Mouse (Mus musculus) layer of hippocampus, adult 11-12 months (tissue): ENCODE measurements around the gene Col28a1.

Source experiments
- DNase-seq: peaks from one replicate; pipeline ENCODE4 v3.0.0; 2022; ENCODE audit warnings: low spot score

Gene Col28a1

DNA sequence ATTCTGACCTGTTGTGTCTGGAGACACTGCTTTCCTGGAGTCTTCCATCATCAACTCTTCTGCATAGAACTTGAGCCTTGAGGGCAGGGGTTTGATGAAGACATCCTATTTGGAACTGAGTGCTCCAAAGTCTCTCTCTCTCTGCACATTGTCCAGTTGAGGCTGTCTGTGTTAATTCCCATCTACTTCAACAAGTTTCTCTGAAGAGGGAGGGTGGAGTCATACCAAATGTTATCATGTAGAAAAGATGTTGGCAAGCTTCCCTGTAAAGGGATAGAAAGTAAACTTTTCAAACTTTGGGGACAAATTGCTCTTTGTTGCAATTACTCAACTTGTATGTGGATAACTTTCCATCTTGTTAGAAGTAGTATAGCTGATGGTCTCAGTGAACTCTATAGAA is at the start of gene Col28a1:
TSS of gene Col28a1 (minus strand) at position 101 of the 400 bp plus-strand sequence.
- no peak for DNase-seq

GRCm38 (mm10) chr6:8228596-8228995 is 36.2 kb upstream of the Col28a1 start:
- no peak for DNase-seq

- DNase-seq = no peak
Observed at GRCm38 (mm10) chr6:8227035-8227434, 34.6 kb upstream of the Col28a1 start.

DNA sequence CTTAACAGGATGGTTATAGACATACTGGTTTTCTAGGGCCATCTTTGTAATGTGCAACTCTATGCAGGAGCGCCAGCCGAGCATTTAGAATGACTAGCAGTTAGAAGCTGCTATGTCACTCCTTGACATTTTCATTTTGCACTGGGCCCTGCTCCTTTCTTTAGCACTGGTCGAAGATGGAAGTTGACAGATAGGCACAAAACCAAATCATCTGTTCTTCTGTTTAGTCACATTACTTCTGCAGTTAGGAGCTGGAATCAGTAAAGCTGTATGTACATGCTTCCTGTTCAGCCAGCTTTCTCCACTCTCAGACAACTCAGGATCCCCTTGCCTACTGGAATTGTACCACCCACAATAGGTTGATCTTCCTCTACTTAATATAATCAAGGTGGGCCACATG is 18.2 kb upstream of the Col28a1 start:
- DNase-seq = no peak

DNA sequence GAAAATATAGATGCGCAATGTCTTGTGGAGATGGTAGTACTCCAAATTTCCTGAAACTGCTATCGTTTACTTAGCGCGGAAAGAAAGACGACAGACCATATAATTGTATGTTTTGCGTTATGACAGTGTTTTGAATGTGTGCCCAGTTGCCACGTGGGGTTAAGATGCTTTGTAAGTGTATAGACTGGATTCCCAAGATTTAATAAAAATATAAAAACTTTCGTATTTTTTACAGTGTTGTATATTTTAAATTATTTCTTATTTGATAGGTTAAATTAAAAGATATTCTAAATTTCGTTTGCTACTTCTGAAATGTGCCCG is 17.4 kb upstream of the Col28a1 start:
- no peak for DNase-seq

- DNase-seq = peak; percentile 82
Observed at GRCm38 (mm10) chr6:8209047-8209865, 16.8 kb upstream of the Col28a1 start, which contains the start of gene Mios. TSS of gene Mios (plus strand) at chr6:8209222.

GRCm38 (mm10) chr6:8189917-8190316 is 2.5 kb downstream of the Col28a1 start:
- no peak for DNase-seq

DNA sequence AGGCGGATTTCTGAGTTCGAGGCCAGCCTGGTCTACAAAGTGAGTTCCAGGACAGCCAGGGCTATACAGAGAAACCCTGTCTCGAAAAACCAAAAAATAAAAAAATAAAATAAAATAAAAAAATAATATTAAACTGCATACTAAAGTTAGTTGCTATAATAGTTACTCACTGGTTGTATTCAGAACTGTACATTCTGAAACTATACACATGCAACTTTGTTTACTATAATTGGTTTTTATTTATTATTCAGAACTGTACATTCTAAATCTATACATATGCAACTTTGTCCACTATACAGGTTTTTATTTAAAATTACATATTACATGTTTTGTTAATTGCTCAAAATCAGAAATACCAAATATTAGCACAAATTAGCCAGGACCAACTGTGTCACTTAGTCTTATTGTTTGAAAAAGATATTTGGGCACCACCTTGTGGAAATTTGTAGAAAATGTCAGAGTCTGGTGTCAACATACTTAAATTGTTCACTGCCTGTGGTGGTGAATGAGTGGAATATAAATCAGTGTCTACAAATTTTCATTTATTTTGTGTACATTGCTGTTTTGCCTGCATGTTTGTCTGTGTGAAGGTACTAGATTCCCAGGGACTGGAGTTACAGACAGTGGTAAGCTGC is 3.7 kb downstream of the Col28a1 start:
- peak; percentile 20 for DNase-seq

- peak; percentile 22 for DNase-seq
Observed at GRCm38 (mm10) chr6:8178397-8178941, 13.9 kb downstream of the Col28a1 start.

DNA sequence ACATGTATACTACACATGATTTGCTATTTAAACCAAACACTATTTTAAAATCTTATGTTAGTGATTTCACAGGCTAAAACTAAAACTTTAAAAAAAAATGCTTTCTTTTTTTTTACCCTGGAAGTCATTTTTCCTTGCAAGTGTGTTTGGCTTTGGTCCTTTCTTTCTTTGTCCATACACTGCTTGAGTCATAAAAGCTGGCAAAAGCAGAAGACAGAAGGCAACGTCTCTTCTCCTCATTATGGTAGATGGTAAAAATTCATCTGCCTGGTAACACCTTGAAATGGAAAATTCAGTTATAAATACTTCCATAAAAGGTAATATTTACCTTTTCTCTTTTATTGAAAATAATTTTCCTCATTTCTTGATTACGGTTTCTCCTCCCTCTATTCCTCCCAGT is 16.3 kb downstream of the Col28a1 start:
- DNase-seq = no peak

DNA sequence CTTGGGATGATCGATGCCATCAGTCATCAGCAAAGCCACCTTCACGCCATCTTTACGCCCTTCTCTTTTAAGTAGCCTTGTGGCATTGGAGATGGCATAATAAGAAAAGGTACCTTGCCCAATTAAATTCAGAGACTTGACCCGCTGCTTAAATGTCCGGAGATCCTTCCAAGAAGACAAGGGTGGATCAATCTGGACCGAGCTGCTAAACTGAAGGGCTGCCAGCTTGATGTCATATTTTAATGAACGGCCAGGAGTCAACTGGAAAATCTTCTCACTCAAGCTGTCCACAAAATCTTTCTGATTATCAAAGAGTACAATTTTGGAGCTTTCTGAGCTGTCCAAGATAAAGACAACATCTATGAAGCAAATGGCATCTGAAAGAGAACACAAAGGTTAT is 17.1 kb downstream of the Col28a1 start:
- DNase-seq = no peak

DNA sequence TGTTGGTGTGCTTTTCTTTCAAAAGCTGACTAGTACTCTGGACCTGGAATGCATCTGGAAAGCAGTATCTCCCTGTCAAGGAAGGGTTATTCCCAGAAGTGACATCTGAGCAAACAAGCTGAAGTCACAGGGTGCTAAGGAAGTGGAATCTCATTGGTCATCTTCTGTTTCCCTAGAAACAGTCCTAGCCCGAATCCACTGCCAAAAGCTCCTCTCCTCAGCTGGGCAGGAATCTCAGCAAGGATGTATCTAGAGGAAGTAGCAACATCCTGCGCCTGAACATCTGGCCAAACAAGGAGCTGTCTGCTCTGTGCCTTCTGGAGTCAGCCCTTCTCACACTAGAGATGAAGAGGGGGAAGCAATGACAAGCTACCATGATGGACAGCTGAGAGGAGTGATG is 18.4 kb downstream of the Col28a1 start:
- no peak for DNase-seq

DNA sequence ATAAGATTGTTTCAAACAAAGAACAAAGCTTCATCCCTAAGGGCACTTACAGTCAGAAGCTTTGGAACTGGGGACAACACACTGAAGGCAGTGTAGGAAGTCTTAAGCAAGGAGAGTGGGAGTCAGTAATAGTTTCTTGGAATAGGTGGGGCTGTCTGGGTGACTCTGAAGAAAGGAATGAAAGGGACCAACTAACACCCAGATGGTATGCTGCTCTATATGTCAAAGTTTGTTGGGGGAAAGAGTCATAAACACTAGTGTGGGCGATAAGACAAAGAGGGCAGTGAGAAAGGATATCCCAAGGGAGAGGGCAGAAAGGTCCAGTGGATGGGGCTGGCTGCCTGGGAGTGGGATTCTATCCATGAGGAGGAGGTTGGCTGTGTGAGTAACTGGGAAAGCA is 20.3 kb downstream of the Col28a1 start:
- no peak for DNase-seq

GRCm38 (mm10) chr6:8164741-8165140 is 27.7 kb downstream of the Col28a1 start:
- DNase-seq = no peak

DNA sequence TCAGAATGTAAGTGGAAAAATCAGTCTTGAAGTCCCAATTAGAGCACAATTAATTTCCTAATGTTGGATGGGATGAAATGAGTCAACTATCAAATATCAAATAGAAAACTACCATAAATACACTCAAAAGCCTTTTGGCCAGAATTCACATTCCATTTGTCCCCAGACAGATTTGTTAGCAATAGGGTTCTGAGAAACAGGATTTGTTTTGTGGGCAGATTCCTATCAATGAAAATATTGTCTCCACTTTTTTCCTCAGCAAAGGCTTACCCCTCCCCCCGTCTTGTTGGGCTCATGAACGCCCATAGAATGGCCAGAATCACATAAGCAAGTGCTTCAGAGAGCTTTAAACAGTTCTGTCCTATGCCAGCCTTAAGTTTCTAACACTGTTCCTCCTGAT is 32.4 kb downstream of the Col28a1 start:
- DNase-seq = no peak

DNA sequence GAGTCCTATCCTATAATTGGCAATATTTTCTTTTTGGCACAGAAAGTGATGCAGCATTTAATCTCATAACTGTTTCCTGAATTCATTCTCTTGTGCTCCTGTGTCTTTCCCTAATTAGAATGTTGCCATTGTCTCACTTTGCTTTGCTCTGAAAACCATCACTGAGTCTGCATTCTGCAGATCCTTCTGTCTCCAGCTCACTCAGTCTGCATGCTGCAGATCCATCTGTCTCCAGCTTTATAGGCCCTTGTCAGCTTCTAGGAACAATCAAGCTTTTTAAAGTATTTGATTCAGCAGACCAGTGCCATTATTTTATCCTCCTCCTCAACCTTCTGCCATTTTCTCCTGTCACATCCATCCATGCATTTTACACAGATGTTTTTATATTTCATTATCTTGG is 35.3 kb downstream of the Col28a1 start:
- peak; percentile 11 for DNase-seq

DNA sequence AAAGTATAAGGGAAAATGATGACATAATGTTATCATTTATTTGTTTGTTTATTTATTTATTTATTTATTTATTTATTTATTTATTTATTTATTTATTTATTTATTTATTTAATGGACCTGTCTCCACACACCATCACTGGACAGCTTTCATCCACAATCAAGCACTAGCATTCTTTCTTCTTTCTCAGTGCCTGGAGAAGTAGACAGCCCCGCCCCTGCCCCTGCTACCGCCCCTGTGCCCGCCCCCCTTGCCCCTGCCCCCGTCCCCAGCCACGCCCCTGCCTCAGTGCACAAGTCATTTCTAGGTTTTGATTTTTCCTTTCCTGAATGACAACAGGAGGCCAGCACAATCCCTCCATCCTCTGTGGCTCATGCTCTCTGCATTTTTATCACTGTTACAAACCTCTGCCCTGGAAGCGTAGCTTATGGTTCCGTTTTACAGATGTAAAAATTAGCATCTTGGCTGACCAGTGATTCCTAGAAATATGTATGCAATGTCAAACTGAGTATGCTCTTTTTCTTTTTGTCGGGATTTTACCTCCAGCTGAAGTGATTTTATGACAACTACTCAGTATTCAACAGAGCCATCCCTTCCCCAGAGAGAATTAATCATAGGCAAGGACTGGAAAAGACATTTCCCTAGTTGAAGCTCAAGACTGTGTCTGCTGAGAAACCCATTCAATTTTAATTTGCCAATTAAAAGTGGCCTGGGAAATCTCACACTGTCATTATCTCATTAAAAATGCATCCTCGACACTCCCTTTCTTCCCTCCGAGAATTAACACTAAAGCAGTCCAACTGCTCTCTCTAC is 39.7 kb downstream of the Col28a1 start:
- DNase-seq = no peak

GRCm38 (mm10) chr6:8148916-8149315 is 43.5 kb downstream of the Col28a1 start:
- no peak for DNase-seq

- no peak for DNase-seq
Observed at GRCm38 (mm10) chr6:8141881-8142280, 50.5 kb downstream of the Col28a1 start.

GRCm38 (mm10) chr6:8130149-8130548 is 62.3 kb downstream of the Col28a1 start:
- no peak for DNase-seq

- DNase-seq = no peak
Observed at GRCm38 (mm10) chr6:8128164-8128563, 64.3 kb downstream of the Col28a1 start.

GRCm38 (mm10) chr6:8126545-8126944 is 65.9 kb downstream of the Col28a1 start:
- DNase-seq = no peak

- DNase-seq = no peak
Observed at GRCm38 (mm10) chr6:8119116-8119515, 73.3 kb downstream of the Col28a1 start.
